Mouse (Mus musculus) liver, postnatal 0 days (tissue): ENCODE data around the gene Tmem120a. TPM values are rescaled to one million over a fixed set of nuclear protein-coding genes. Genes with fewer than 3 reads are reported as not detected.

Experiments
- ATAC-seq: fragments of 200-750 bp; cut with Nextera tagmentation; 2 replicates; pipeline ENCODE4 v1.8.0; 2017; ENCODE audit warnings: mild to moderate bottlenecking, moderate library complexity
- DNase-seq: peaks from one replicate; pipeline ENCODE4 v3.0.0-alpha.2; 2016
- H3K27ac ChIP-seq: fragments of 300-500 bp; sonication (generic); 2 replicates; pipeline ENCODE4 v1.5.1; 2014; ENCODE audit warnings: antibody characterized with exemption, moderate library complexity, mild to moderate bottlenecking, low read depth
- H3K27me3 ChIP-seq: fragments of 300-500 bp; sonication (generic); 2 replicates; pipeline ENCODE4 v1.6.1; 2014; ENCODE audit warnings: low read length, control low read depth, mixed read lengths; ENCODE audit not compliant: insufficient read depth
- H3K36me3 ChIP-seq: fragments of 300-500 bp; sonication (generic); replicated peaks from 2 replicates; pipeline ENCODE4 v1.6.1; 2014; ENCODE audit warnings: mild to moderate bottlenecking, control low read depth, low read length, moderate library complexity, mixed read lengths; ENCODE audit not compliant: insufficient read depth
- H3K4me1 ChIP-seq: fragments of 300-500 bp; sonication (generic); 2 replicates; pipeline ENCODE4 v1.6.1; 2014; ENCODE audit warnings: antibody characterized with exemption, mild to moderate bottlenecking, control low read depth; ENCODE audit not compliant: insufficient read depth
- H3K4me2 ChIP-seq: fragments of 300-500 bp; sonication (generic); 2 replicates; pipeline ENCODE4 v1.6.1; 2014; ENCODE audit warnings: low read depth, mild to moderate bottlenecking, low read length, moderate library complexity, mixed read lengths
- H3K4me3 ChIP-seq: fragments of 300-500 bp; sonication (generic); 2 replicates; pipeline ENCODE4 v1.5.1; 2014; ENCODE audit warnings: low read depth, low read length
- H3K9ac ChIP-seq: fragments of 300-500 bp; sonication (generic); replicated peaks from 2 replicates; pipeline ENCODE4 v1.6.1; 2014; ENCODE audit warnings: mild to moderate bottlenecking, moderate library complexity
- H3K9me3 ChIP-seq: fragments of 300-500 bp; sonication (generic); 2 replicates; pipeline ENCODE4 v1.6.1; 2016; ENCODE audit warnings: mild to moderate bottlenecking, control low read depth, low read length, mixed read lengths
- CTCF ChIP-seq: sonication (generic); IDR thresholded peaks from 2 replicates; pipeline ENCODE4 v1.5.1; 2016; ENCODE audit warnings: antibody characterized with exemption, low read depth
- EP300 ChIP-seq: IDR thresholded peaks from 2 replicates; pipeline ENCODE4 v1.6.1; 2016; ENCODE audit warnings: antibody characterized with exemption, low read depth, mild to moderate bottlenecking
- WGBS: fragments of 180-500 bp; shearing (Covaris S2); extraction: QIAGEN DNeasy Blood & Tissue Kit; methylation state at CpG from one replicate; pipeline ENCODE4 v1.1.7; 2014; ENCODE audit not compliant: insufficient replicate concordance; 5-methylcytosine and 5-hydroxymethylcytosine counted together
- polyA plus RNA-seq: library from polyadenylated mRNA; unstranded; fragments of >200 nt; fragmentation: Nextera tagmentation; extraction: Ambion mirVana; gene quantifications from 2 replicates; pipeline ENCODE4 v1.2.1, GENCODE M21; 2015

The Tmem120a gene
- polyA plus RNA-seq, 1 experiment from 2014 or later: 80.8 TPM

- H3K27me3 ChIP-seq: no peaks in the 10 kb centered on the region
- H3K9ac ChIP-seq: no peak overlapping the region
- no peak overlapping the region for H3K27ac ChIP-seq
- H3K36me3 ChIP-seq: peaks cover 70% of the 10 kb centered on the region
- no peak overlapping the region for H3K4me3 ChIP-seq
- WGBS: 80% methylated on average over 13 of the region's 13 CpGs
- no peak for TF ChIP-seq CTCF
- TF ChIP-seq EP300: no peak
- DNase-seq (no peak), ATAC-seq (peak; percentile 10; the same call in 1 of the 2 replicates)
- peaks cover 9% of the 10 kb centered on the region for H3K4me1 ChIP-seq
- H3K9me3 ChIP-seq: no peaks in the 10 kb centered on the region
- H3K4me2 ChIP-seq: no peak overlapping the region
Measured at GRCm38 (mm10) chr5:135728361-135728760, 15.9 kb downstream of the Tmem120a start.

- Histone ChIP-seq H3K27ac (no peak overlapping the region), H3K4me3 (no peak overlapping the region), H3K4me2 (no peak overlapping the region), H3K4me1 (peaks cover 11% of the 10 kb centered on the region), H3K9ac (no peak overlapping the region), H3K36me3 (peaks cover 65% of the 10 kb centered on the region), H3K9me3 (no peaks in the 10 kb centered on the region), H3K27me3 (no peaks in the 10 kb centered on the region)
- 87% methylated on average over 9 of the region's 9 CpGs for WGBS
- no peak for ATAC-seq
- DNase-seq: no peak
- TF ChIP-seq EP300 (no peak), CTCF (no peak)
Measured at GRCm38 (mm10) chr5:135727871-135728270, 16.4 kb downstream of the Tmem120a start.

- Histone ChIP-seq H3K9ac (no peak overlapping the region), H3K36me3 (peaks cover 58% of the 10 kb centered on the region), H3K9me3 (no peaks in the 10 kb centered on the region), H3K4me1 (peaks cover 15% of the 10 kb centered on the region), H3K4me3 (no peak overlapping the region), H3K27ac (no peak overlapping the region), H3K4me2 (no peak overlapping the region), H3K27me3 (no peaks in the 10 kb centered on the region)
- no peak for TF ChIP-seq CTCF
- TF ChIP-seq EP300: no peak
- ATAC-seq (no peak), DNase-seq (no peak)
- WGBS: 61% methylated on average over 2 of the region's 2 CpGs
Measured at GRCm38 (mm10) chr5:135726641-135727346, 17.5 kb downstream of the Tmem120a start.

GRCm38 (mm10) chr5:135725991-135726390, 18.3 kb downstream of the Tmem120a start:
- Histone ChIP-seq H3K27me3 (no peaks in the 10 kb centered on the region), H3K9ac (no peak overlapping the region), H3K4me2 (no peak overlapping the region), H3K4me3 (no peak overlapping the region), H3K4me1 (peaks cover 15% of the 10 kb centered on the region), H3K36me3 (peaks cover 50% of the 10 kb centered on the region), H3K27ac (no peak overlapping the region), H3K9me3 (no peaks in the 10 kb centered on the region)
- no peak for DNase-seq
- 72% methylated on average over 6 of the region's 6 CpGs for WGBS
- no peak for ATAC-seq
- TF ChIP-seq CTCF (no peak), EP300 (no peak)

GRCm38 (mm10) chr5:135725391-135725841, 18.8 kb downstream of the Tmem120a start:
- 60% methylated on average over 8 of the region's 8 CpGs for WGBS
- Histone ChIP-seq H3K36me3 (peaks cover 45% of the 10 kb centered on the region), H3K27ac (no peak overlapping the region), H3K4me3 (no peak overlapping the region), H3K4me1 (peaks cover 15% of the 10 kb centered on the region), H3K27me3 (no peaks in the 10 kb centered on the region), H3K9me3 (no peaks in the 10 kb centered on the region), H3K4me2 (no peak overlapping the region), H3K9ac (no peak overlapping the region)
- DNase-seq: no peak
- TF ChIP-seq CTCF: no peak
- TF ChIP-seq EP300: no peak
- ATAC-seq: peak; percentile 26; the same call in 1 of the 2 replicates

- Histone ChIP-seq H3K4me2 (no peak overlapping the region), H3K27ac (peak overlapping the region; percentile 11; the same call in 1 of the 2 replicates), H3K36me3 (peaks cover 38% of the 10 kb centered on the region), H3K9ac (0 out of 2 replicates have a peak overlapping the region, but pooled peaks have one; percentile 16), H3K9me3 (no peaks in the 10 kb centered on the region), H3K4me1 (peaks cover 15% of the 10 kb centered on the region), H3K4me3 (no peak overlapping the region), H3K27me3 (no peaks in the 10 kb centered on the region)
- no peak for DNase-seq
- no peak for TF ChIP-seq EP300
- no peak for TF ChIP-seq CTCF
- WGBS: 74% methylated on average over 9 of the region's 9 CpGs
- no peak for ATAC-seq
Measured at GRCm38 (mm10) chr5:135724536-135725322, 19.5 kb downstream of the Tmem120a start.
